Mouse (Mus musculus) right cerebral cortex, postnatal 14 days (tissue): Measurements from ENCODE around the gene 2810408A11Rik.

Source experiments
- DNase-seq: peaks from one replicate; pipeline ENCODE4 v3.0.0; 2022

The 2810408A11Rik gene

GRCm38 (mm10) chr11:69911701-69912100 is 10.9 kb upstream of the 2810408A11Rik start:
- no peak for DNase-seq

- no peak for DNase-seq
Measured at GRCm38 (mm10) chr11:69910781-69911560, 10.2 kb upstream of the 2810408A11Rik start.

GRCm38 (mm10) chr11:69910177-69910576 is 9.4 kb upstream of the 2810408A11Rik start:
- DNase-seq: no peak

GRCm38 (mm10) chr11:69909174-69909573 is 8.4 kb upstream of the 2810408A11Rik start:
- DNase-seq: no peak

- no peak for DNase-seq
Measured at GRCm38 (mm10) chr11:69908645-69909044, 7.9 kb upstream of the 2810408A11Rik start.

GRCm38 (mm10) chr11:69904311-69904710 is 3.5 kb upstream of the 2810408A11Rik start:
- DNase-seq: no peak

- DNase-seq: no peak
Measured at GRCm38 (mm10) chr11:69902972-69903371, 2.2 kb upstream of the 2810408A11Rik start.

- no peak for DNase-seq
Measured at GRCm38 (mm10) chr11:69901993-69902392, 1.2 kb upstream of the 2810408A11Rik start.

GRCm38 (mm10) chr11:69901406-69901846 is 639 bp upstream of the 2810408A11Rik start:
- DNase-seq: peak; percentile 96

GRCm38 (mm10) chr11:69899870-69900269 is 917 bp downstream of the 2810408A11Rik start:
- no peak for DNase-seq

GRCm38 (mm10) chr11:69895291-69895690 is 5.5 kb downstream of the 2810408A11Rik start, which contains the start of gene Acap1:
Gene Acap1, minus strand, starts transcription at chr11:69895539.
- DNase-seq: no peak

- DNase-seq: no peak
Measured at GRCm38 (mm10) chr11:69894671-69895070, 6.1 kb downstream of the 2810408A11Rik start.

GRCm38 (mm10) chr11:69891482-69891881 is 9.3 kb downstream of the 2810408A11Rik start:
- peak; percentile 56 for DNase-seq

GRCm38 (mm10) chr11:69886907-69887635 is 13.7 kb downstream of the 2810408A11Rik start:
- no peak for DNase-seq

- DNase-seq: no peak
Measured at GRCm38 (mm10) chr11:69884663-69885062, 16.1 kb downstream of the 2810408A11Rik start.

- no peak for DNase-seq
Measured at GRCm38 (mm10) chr11:69884240-69884639, 16.5 kb downstream of the 2810408A11Rik start.

GRCm38 (mm10) chr11:69883527-69884151 is 17.1 kb downstream of the 2810408A11Rik start:
- DNase-seq: no peak

- no peak for DNase-seq
Measured at GRCm38 (mm10) chr11:69883066-69883465, 17.7 kb downstream of the 2810408A11Rik start.

- no peak for DNase-seq
Measured at GRCm38 (mm10) chr11:69881787-69882670, 18.8 kb downstream of the 2810408A11Rik start.

- peak; percentile 64 for DNase-seq
Measured at GRCm38 (mm10) chr11:69880853-69881603, 19.8 kb downstream of the 2810408A11Rik start, which contains the start of gene Kctd11. Gene Kctd11, minus strand, starts transcription at chr11:69881406.

- peak; percentile 50 for DNase-seq
Measured at GRCm38 (mm10) chr11:69880506-69880852, 20.3 kb downstream of the 2810408A11Rik start.

GRCm38 (mm10) chr11:69879711-69880110 is 21.1 kb downstream of the 2810408A11Rik start:
- DNase-seq: no peak
